Mouse (Mus musculus): ENCODE measurements around the gene Acads.

GRCm38 (mm10) chr5:115072143-115072542, 47.0 kb downstream of the Acads start:
- TF ChIP-seq CTCF (IDR thresholded peaks at IDR 0.05; ENCODE audit: extremely low read depth, insufficient read depth, insufficient read length, insufficient replicate concordance) (no peak), POLR2A (IDR thresholded peaks at IDR 0.05; ENCODE audit: low read depth, low read length) (no peak)
